Mouse (Mus musculus) C2C12 (cell line): ENCODE data around the gene Wipf3. TPM values are rescaled to one million over a fixed set of nuclear protein-coding genes. Genes with fewer than 3 reads are reported as not detected.

Experiments used
- H3K27me3 ChIP-seq: one replicate; pipeline ENCODE4 v1.6.1; 2011; ENCODE audit not compliant: control insufficient read depth, insufficient read depth, insufficient read length
- H3K36me3 ChIP-seq: one replicate; pipeline ENCODE4 v1.6.1; 2011; ENCODE audit not compliant: control insufficient read depth, insufficient read depth
- H3K4me3 ChIP-seq: one replicate; pipeline ENCODE4 v1.5.1; 2011; ENCODE audit warnings: mild to moderate bottlenecking, control low read depth; ENCODE audit not compliant: poor library complexity, insufficient read depth, severe bottlenecking
- H3K79me2 ChIP-seq: one replicate; pipeline ENCODE4 v1.6.1; 2011; ENCODE audit not compliant: control insufficient read depth, insufficient read depth
- H3K79me3 ChIP-seq: one replicate; pipeline ENCODE4 v1.6.1; 2011; ENCODE audit warnings: low read depth, control low read depth
- H3ac ChIP-seq: one replicate; pipeline ENCODE3; 2011; ENCODE audit warnings: low read depth; ENCODE audit not compliant: control insufficient read depth, insufficient read length
- CEBPB ChIP-seq: IDR thresholded peaks from one replicate; pipeline ENCODE4 v1.6.1; 2011; ENCODE audit warnings: low read depth, mild to moderate bottlenecking, control low read depth, moderate library complexity
- CTCF ChIP-seq: IDR thresholded peaks from one replicate; pipeline ENCODE4 v1.5.1; 2011; ENCODE audit not compliant: control insufficient read depth, insufficient read depth, insufficient read length
- FOSL1 ChIP-seq: IDR thresholded peaks from one replicate; pipeline ENCODE4 v1.8.0; 2011; ENCODE audit warnings: mild to moderate bottlenecking, low read length; ENCODE audit not compliant: poor library complexity, insufficient read depth, severe bottlenecking
- MAX ChIP-seq: IDR thresholded peaks from one replicate; pipeline ENCODE4 v1.6.1; 2011; ENCODE audit warnings: mild to moderate bottlenecking, control low read depth
- MYOD1 ChIP-seq: IDR thresholded peaks from one replicate; pipeline ENCODE4 v1.6.1; 2011; ENCODE audit warnings: low read depth; ENCODE audit not compliant: control insufficient read depth, insufficient read length
- MYOG ChIP-seq: IDR thresholded peaks from one replicate; pipeline ENCODE4 v1.6.1; 2011; ENCODE audit not compliant: control insufficient read depth, insufficient read length; ENCODE audit errors: extremely low read depth
- USF1 ChIP-seq: IDR thresholded peaks from one replicate; pipeline ENCODE4 v1.6.1; 2011; ENCODE audit warnings: low read depth, mild to moderate bottlenecking, control low read depth, moderate library complexity
- polyA plus RNA-seq: library from polyadenylated mRNA; unstranded; fragments of >200 nt; fragmentation: generic; extraction: Trizol; gene quantifications from one replicate; pipeline ENCODE4 v1.2.1, GENCODE M21; 2012; ENCODE audit warnings: missing spikeins

Wipf3 gene
- polyA plus RNA-seq, 1 experiment = 0.02 TPM

- Histone ChIP-seq H3ac (no peak overlapping the region), H3K79me3 (no peaks in the 10 kb centered on the region), H3K79me2 (no peaks in the 10 kb centered on the region), H3K36me3 (no peaks in the 10 kb centered on the region), H3K4me3 (no peak overlapping the region), H3K27me3 (no peaks in the 10 kb centered on the region)
- TF ChIP-seq MYOD1 (no peak), MAX (no peak), FOSL1 (no peak), MYOG (no peak), CTCF (no peak), CEBPB (no peak), USF1 (no peak)
Measured at GRCm38 (mm10) chr6:54404916-54405315, 24.5 kb upstream of the Wipf3 start.

GRCm38 (mm10) chr6:54406116-54406515 is 23.3 kb upstream of the Wipf3 start:
- H3K36me3 ChIP-seq = no peaks in the 10 kb centered on the region
- no peaks in the 10 kb centered on the region for H3K27me3 ChIP-seq
- no peak overlapping the region for H3K4me3 ChIP-seq
- H3K79me2 ChIP-seq = no peaks in the 10 kb centered on the region
- no peaks in the 10 kb centered on the region for H3K79me3 ChIP-seq
- H3ac ChIP-seq = no peak overlapping the region
- TF ChIP-seq CTCF (no peak), MAX (no peak), MYOD1 (no peak)

- TF ChIP-seq CEBPB (no peak), MYOD1 (no peak), MAX (no peak), CTCF (no peak), MYOG (no peak), FOSL1 (no peak), USF1 (no peak)
- Histone ChIP-seq H3K27me3 (no peaks in the 10 kb centered on the region), H3ac (no peak overlapping the region), H3K36me3 (no peaks in the 10 kb centered on the region), H3K79me3 (no peaks in the 10 kb centered on the region), H3K4me3 (no peak overlapping the region), H3K79me2 (no peaks in the 10 kb centered on the region)
Measured at GRCm38 (mm10) chr6:54409271-54409670, 20.1 kb upstream of the Wipf3 start.

- H3K4me3 ChIP-seq = no peak overlapping the region
- no peak overlapping the region for H3ac ChIP-seq
- no peaks in the 10 kb centered on the region for H3K79me3 ChIP-seq
- H3K79me2 ChIP-seq = no peaks in the 10 kb centered on the region
- TF ChIP-seq CTCF = no peak
- no peak for TF ChIP-seq CEBPB
- no peak for TF ChIP-seq USF1
- no peak for TF ChIP-seq MAX
- TF ChIP-seq MYOG = no peak
- no peak for TF ChIP-seq MYOD1
- TF ChIP-seq FOSL1 = no peak
- no peaks in the 10 kb centered on the region for H3K27me3 ChIP-seq
- H3K36me3 ChIP-seq = no peaks in the 10 kb centered on the region
Measured at GRCm38 (mm10) chr6:54410451-54410850, 19.0 kb upstream of the Wipf3 start.

- Histone ChIP-seq H3K27me3 (no peaks in the 10 kb centered on the region), H3ac (no peak overlapping the region), H3K4me3 (no peak overlapping the region), H3K36me3 (no peaks in the 10 kb centered on the region), H3K79me3 (no peaks in the 10 kb centered on the region), H3K79me2 (no peaks in the 10 kb centered on the region)
- TF ChIP-seq USF1 (no peak), CEBPB (no peak)
Measured at GRCm38 (mm10) chr6:54411591-54411990, 17.8 kb upstream of the Wipf3 start.

- Histone ChIP-seq H3K36me3 (no peaks in the 10 kb centered on the region), H3K79me3 (no peaks in the 10 kb centered on the region), H3ac (no peak overlapping the region), H3K27me3 (no peaks in the 10 kb centered on the region), H3K79me2 (no peaks in the 10 kb centered on the region), H3K4me3 (no peak overlapping the region)
- TF ChIP-seq MYOD1 (no peak), CEBPB (no peak), MAX (no peak), USF1 (no peak)
Measured at GRCm38 (mm10) chr6:54412879-54413278, 16.5 kb upstream of the Wipf3 start.

- Histone ChIP-seq H3K79me3 (no peaks in the 10 kb centered on the region), H3ac (no peak overlapping the region), H3K36me3 (no peaks in the 10 kb centered on the region), H3K27me3 (peaks cover 37% of the 10 kb centered on the region), H3K79me2 (no peaks in the 10 kb centered on the region), H3K4me3 (no peak overlapping the region)
- TF ChIP-seq MYOG (no peak), USF1 (no peak), MYOD1 (no peak), CTCF (no peak), CEBPB (no peak), FOSL1 (no peak), MAX (no peak)
Measured at GRCm38 (mm10) chr6:54425230-54425629, 4.2 kb upstream of the Wipf3 start.
